Mouse (Mus musculus) hindbrain, postnatal 0 days (tissue): ENCODE measurements around the gene Chrna9. TPM values are rescaled to one million over a fixed set of nuclear protein-coding genes. Genes with fewer than 3 reads are reported as not detected.
A peak's percentile ranks its signal among the peaks of the same experiment; 100 is the strongest.

Experiments used
- ATAC-seq: fragments of 200-750 bp; cut with Nextera tagmentation; 2 replicates; pipeline ENCODE4 v1.8.0; 2017; ENCODE audit warnings: mild to moderate bottlenecking, moderate TSS enrichment, moderate library complexity
- DNase-seq: peaks from one replicate; pipeline ENCODE4 v3.0.0-alpha.2; 2015; ENCODE audit warnings: low spot score
- H3K27ac ChIP-seq: fragments of 300-500 bp; sonication (generic); 2 replicates; pipeline ENCODE4 v1.5.1; 2014; ENCODE audit warnings: mild to moderate bottlenecking
- H3K27me3 ChIP-seq: fragments of 300-500 bp; sonication (generic); 2 replicates; pipeline ENCODE4 v1.6.1; 2014; ENCODE audit warnings: low read length, mixed read lengths; ENCODE audit not compliant: insufficient read depth
- H3K36me3 ChIP-seq: fragments of 300-500 bp; sonication (generic); 2 replicates; pipeline ENCODE4 v1.6.1; 2014; ENCODE audit warnings: low read length, mixed read lengths; ENCODE audit not compliant: insufficient read depth
- H3K4me1 ChIP-seq: fragments of 300-500 bp; sonication (generic); 2 replicates; pipeline ENCODE4 v1.6.1; 2014; ENCODE audit warnings: antibody characterized with exemption, low read length, mixed read lengths; ENCODE audit not compliant: insufficient read depth
- H3K4me2 ChIP-seq: fragments of 300-500 bp; sonication (generic); 2 replicates; pipeline ENCODE4 v1.6.1; 2014; ENCODE audit warnings: low read depth, mild to moderate bottlenecking, low read length, moderate library complexity, mixed read lengths
- H3K4me3 ChIP-seq: fragments of 300-500 bp; sonication (generic); 2 replicates; pipeline ENCODE4 v1.5.1; 2014; ENCODE audit warnings: low read length
- H3K9ac ChIP-seq: fragments of 300-500 bp; sonication (generic); replicated peaks from 2 replicates; pipeline ENCODE4 v1.6.1; 2014; ENCODE audit warnings: mild to moderate bottlenecking, low read length, moderate library complexity, mixed read lengths
- H3K9me3 ChIP-seq: fragments of 300-500 bp; sonication (generic); 2 replicates; pipeline ENCODE4 v1.6.1; 2016; ENCODE audit warnings: low read length, mixed read lengths
- CTCF ChIP-seq: IDR thresholded peaks from 2 replicates; pipeline ENCODE4 v1.5.1; 2016; ENCODE audit warnings: antibody characterized with exemption, control low read depth, low read depth
- WGBS: fragments of 180-500 bp; shearing (Covaris S2); extraction: QIAGEN DNeasy Blood & Tissue Kit; methylation state at CpG from one replicate; pipeline ENCODE4 v1.1.7; 2014; 5-methylcytosine and 5-hydroxymethylcytosine counted together
- polyA plus RNA-seq: library from polyadenylated mRNA; unstranded; fragments of >200 nt; fragmentation: Nextera tagmentation; extraction: Ambion mirVana; gene quantifications from 2 replicates; pipeline ENCODE4 v1.2.1, GENCODE M21; 2015
- total RNA-seq: library from RNA; depleted of rRNA; stranded (reverse); fragments of >200 nt; gene quantifications from 2 replicates; pipeline ENCODE4 v1.2.3, GENCODE M21; 2014

Chrna9 gene
- total and polyA plus RNA-seq, 2 experiments from 2014 or later, result not detected

- Histone ChIP-seq H3K36me3 (no peaks in the 10 kb centered on the region), H3K9me3 (no peaks in the 10 kb centered on the region), H3K9ac (no peak overlapping the region), H3K27ac (no peak overlapping the region), H3K4me3 (no peak overlapping the region), H3K27me3 (no peaks in the 10 kb centered on the region), H3K4me1 (peaks cover 5% of the 10 kb centered on the region; the same call in 1 of the 2 replicates), H3K4me2 (no peak overlapping the region)
- TF ChIP-seq CTCF, result no peak
- WGBS, result 95% methylated on average over 2 of the region's 2 CpGs
- ATAC-seq (no peak), DNase-seq (no peak)
These were observed 37.0 kb upstream of the Chrna9 start for GRCm38 (mm10) chr5:65897731-65898130.

DNA sequence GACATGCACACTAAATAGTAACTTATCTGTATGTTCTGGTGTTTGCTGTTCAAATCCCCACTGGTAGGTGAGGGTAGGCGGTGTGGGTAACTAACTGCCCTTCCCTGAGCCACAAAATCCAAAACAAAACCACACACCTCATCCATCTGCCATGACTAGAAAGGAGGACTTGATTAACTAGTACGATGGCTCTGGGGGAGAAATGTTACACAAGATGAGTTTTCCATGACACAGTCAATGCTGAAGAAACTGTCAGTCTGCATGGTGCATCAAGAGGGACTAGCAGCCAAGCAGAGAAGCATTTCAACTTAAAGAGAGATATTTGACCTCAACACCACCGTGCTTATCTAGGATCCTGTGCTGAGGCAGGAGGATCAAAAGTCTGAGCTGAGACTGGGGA, 36.0 kb upstream of the Chrna9 start:
- no peak for DNase-seq
- H3K27me3 ChIP-seq, result no peaks in the 10 kb centered on the region
- no peak for ATAC-seq
- H3K9me3 ChIP-seq, result no peaks in the 10 kb centered on the region
- no peak overlapping the region for H3K4me2 ChIP-seq
- H3K4me3 ChIP-seq, result no peak overlapping the region
- no peaks in the 10 kb centered on the region for H3K36me3 ChIP-seq
- H3K27ac ChIP-seq, result no peak overlapping the region
- peaks cover 5% of the 10 kb centered on the region; the same call in 1 of the 2 replicates for H3K4me1 ChIP-seq
- 81% methylated on average over 3 of the region's 3 CpGs for WGBS
- no peak for TF ChIP-seq CTCF
- no peak overlapping the region for H3K9ac ChIP-seq

DNA sequence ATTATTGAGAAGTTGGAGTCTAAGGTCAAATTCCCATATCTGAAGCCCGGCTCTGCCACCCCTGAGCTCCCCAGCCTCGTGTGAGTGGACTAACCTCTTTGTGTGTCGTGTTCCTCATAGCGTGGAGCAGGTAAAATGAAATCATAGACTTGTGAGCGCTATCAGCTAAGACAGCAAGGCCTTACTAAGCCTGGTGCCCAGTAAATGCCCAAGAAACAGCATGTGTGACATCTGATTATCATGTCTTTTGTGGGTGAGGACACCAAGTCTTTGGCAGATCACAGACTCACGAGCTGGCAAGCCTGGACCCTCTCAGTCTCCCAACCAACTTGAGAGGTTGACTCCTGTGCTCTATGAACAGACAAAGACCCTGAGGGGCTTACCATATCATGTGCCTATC, 34.6 kb upstream of the Chrna9 start:
- DNase-seq, result no peak
- Histone ChIP-seq H3K4me3 (no peak overlapping the region), H3K27me3 (no peaks in the 10 kb centered on the region), H3K4me1 (peaks cover 5% of the 10 kb centered on the region; the same call in 1 of the 2 replicates), H3K4me2 (no peak overlapping the region), H3K27ac (no peak overlapping the region), H3K36me3 (no peaks in the 10 kb centered on the region), H3K9ac (no peak overlapping the region), H3K9me3 (peaks cover 6% of the 10 kb centered on the region; the same call in 1 of the 2 replicates)
- no peak for ATAC-seq
- WGBS, result 86% methylated on average over 6 of the region's 6 CpGs
- no peak for TF ChIP-seq CTCF

DNA sequence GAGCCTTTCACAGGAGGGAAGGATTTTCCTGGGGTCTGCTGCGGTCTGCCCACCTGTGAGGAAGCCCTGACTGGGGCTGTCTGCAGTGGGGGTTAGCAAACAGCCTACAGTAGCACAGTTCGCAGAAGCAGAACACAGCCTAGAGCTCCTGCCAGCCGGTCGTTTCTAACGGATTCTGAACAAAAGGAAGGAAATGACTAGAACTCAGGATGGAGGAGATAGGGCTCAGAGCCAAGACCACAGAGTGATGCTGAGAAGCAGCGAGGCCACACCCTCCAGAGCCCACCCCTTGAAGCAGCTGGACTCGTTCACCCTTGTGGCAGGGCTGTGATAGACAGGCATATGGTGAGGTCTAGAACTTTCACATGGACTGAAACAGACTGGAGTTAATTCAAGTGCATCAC, 33.9 kb upstream of the Chrna9 start:
- no peaks in the 10 kb centered on the region for H3K36me3 ChIP-seq

DNA sequence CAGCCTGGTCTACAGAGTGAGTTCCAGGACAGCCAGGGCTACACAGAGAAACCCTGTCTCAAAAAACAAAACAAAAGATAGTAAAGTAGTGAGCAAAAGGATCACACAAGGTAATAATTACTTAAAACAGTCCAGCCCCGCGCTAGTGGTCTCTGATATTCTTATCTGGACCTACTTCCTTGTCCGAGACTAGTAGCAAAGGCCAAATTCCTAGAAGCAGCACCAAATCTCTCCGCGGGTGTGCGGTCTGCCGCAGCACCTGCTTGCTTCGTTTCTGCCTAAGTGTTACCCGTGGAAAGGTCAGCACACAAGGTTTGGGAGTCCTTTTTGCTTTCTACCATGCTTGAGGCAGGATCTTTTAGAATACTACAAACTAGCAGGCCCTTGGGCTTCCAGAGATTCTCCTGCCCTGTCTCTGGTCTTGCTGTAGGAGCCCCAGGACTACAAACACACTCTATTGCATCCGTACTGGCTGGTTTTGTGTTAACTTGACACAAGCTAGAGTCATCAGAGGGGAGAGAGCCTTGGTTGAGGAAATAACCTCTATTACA, 32.8 kb upstream of the Chrna9 start:
- Histone ChIP-seq H3K36me3 (no peaks in the 10 kb centered on the region), H3K27ac (no peak overlapping the region), H3K4me3 (no peak overlapping the region), H3K4me1 (peaks cover 5% of the 10 kb centered on the region; the same call in 1 of the 2 replicates), H3K9ac (no peak overlapping the region), H3K4me2 (no peak overlapping the region), H3K9me3 (peaks cover 6% of the 10 kb centered on the region; the same call in 1 of the 2 replicates), H3K27me3 (no peaks in the 10 kb centered on the region)
- no peak for TF ChIP-seq CTCF
- ATAC-seq, result no peak
- DNase-seq, result no peak
- WGBS, result 96% methylated on average over 10 of the region's 10 CpGs

More for the DNA sequence above, 33.9 kb upstream of the Chrna9 start:
- H3K4me1 ChIP-seq, result peaks cover 5% of the 10 kb centered on the region; the same call in 1 of the 2 replicates
- peak; percentile 21 for DNase-seq
- no peaks in the 10 kb centered on the region for H3K27me3 ChIP-seq
- peaks cover 6% of the 10 kb centered on the region; the same call in 1 of the 2 replicates for H3K9me3 ChIP-seq
- TF ChIP-seq CTCF, result no peak
- no peak overlapping the region for H3K27ac ChIP-seq
- no peak overlapping the region for H3K4me3 ChIP-seq
- H3K4me2 ChIP-seq, result no peak overlapping the region
- no peak overlapping the region for H3K9ac ChIP-seq
- ATAC-seq, result peak; percentile 82
- WGBS, result 33% methylated on average over 7 of the region's 7 CpGs

DNA sequence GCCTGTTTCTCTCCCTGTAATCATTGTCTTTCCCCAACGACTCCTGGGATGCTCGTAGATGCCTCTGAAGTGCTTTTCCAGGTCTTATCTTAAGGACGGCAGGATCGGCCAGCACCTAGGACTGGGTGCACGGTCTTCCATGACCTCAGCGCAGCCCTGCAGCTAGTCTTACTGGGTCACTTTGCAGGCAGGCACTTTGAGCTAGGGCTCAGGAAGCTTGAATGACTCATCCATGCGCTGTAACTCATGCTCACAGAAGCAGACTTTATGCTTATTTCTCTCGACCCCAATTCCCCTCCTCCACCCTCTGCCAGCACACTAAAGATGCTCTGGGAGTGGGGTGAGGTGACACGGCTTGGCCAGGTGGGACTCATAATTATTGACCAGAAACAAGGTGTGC, 31.9 kb upstream of the Chrna9 start:
- Histone ChIP-seq H3K4me2 (no peak overlapping the region), H3K9me3 (peaks cover 6% of the 10 kb centered on the region; the same call in 1 of the 2 replicates), H3K9ac (no peak overlapping the region), H3K36me3 (no peaks in the 10 kb centered on the region), H3K27ac (no peak overlapping the region), H3K4me3 (no peak overlapping the region), H3K4me1 (peaks cover 5% of the 10 kb centered on the region; the same call in 1 of the 2 replicates), H3K27me3 (no peaks in the 10 kb centered on the region)
- ATAC-seq (no peak), DNase-seq (no peak)
- 93% methylated on average over 9 of the region's 9 CpGs for WGBS
- TF ChIP-seq CTCF, result no peak

GRCm38 (mm10) chr5:65904476-65904875, 30.2 kb upstream of the Chrna9 start:
- no peak for TF ChIP-seq CTCF
- ATAC-seq, result no peak
- DNase-seq, result no peak
- peaks cover 5% of the 10 kb centered on the region; the same call in 1 of the 2 replicates for H3K4me1 ChIP-seq
- no peak overlapping the region for H3K9ac ChIP-seq
- no peaks in the 10 kb centered on the region for H3K36me3 ChIP-seq
- WGBS, result 86% methylated on average over 4 of the region's 4 CpGs
- H3K27ac ChIP-seq, result no peak overlapping the region
- H3K27me3 ChIP-seq, result no peaks in the 10 kb centered on the region
- no peak overlapping the region for H3K4me3 ChIP-seq
- H3K9me3 ChIP-seq, result peaks cover 6% of the 10 kb centered on the region; the same call in 1 of the 2 replicates
- H3K4me2 ChIP-seq, result no peak overlapping the region
